Mouse (Mus musculus) limb, embryonic 13.5 days (tissue): ENCODE measurements at regions not wholly inside any gene's neighbourhood (a gene's known extent, or its start where the extent isn't known, plus 50 kb on each side); places are given as distances from the start of the nearest gene placed in this dataset.
A peak's percentile ranks its signal among the peaks of the same experiment; 100 is the strongest.

Experiments used
- ATAC-seq: fragments of 200-750 bp; cut with Nextera tagmentation; 2 replicates; pipeline ENCODE4 v1.8.0; 2017; ENCODE audit warnings: low read depth, moderate number of reproducible peaks, moderate TSS enrichment; ENCODE audit not compliant: low FRiP score
- H3K27ac ChIP-seq: fragments of 300-500 bp; sonication (generic); 2 replicates; pipeline ENCODE4 v1.5.1; 2015; ENCODE audit warnings: inconsistent platforms, mild to moderate bottlenecking, moderate library complexity
- H3K27me3 ChIP-seq: fragments of 300-500 bp; sonication (generic); 2 replicates; pipeline ENCODE4 v1.6.1; 2015; ENCODE audit warnings: mild to moderate bottlenecking, inconsistent platforms
- H3K36me3 ChIP-seq: fragments of 300-500 bp; sonication (generic); 2 replicates; pipeline ENCODE4 v1.6.1; 2015; ENCODE audit warnings: inconsistent platforms, mild to moderate bottlenecking, moderate library complexity
- H3K4me1 ChIP-seq: fragments of 300-500 bp; sonication (generic); 2 replicates; pipeline ENCODE4 v1.6.1; 2015; ENCODE audit warnings: inconsistent platforms
- H3K4me2 ChIP-seq: fragments of 300-500 bp; sonication (generic); replicated peaks from 2 replicates; pipeline ENCODE4 v1.6.1; 2015; ENCODE audit warnings: inconsistent platforms, mild to moderate bottlenecking, moderate library complexity
- H3K4me3 ChIP-seq: fragments of 300-500 bp; sonication (generic); 2 replicates; pipeline ENCODE4 v1.5.1; 2015; ENCODE audit warnings: moderate library complexity, mild to moderate bottlenecking, inconsistent platforms
- H3K9ac ChIP-seq: fragments of 300-500 bp; sonication (generic); 2 replicates; pipeline ENCODE4 v1.6.1; 2015; ENCODE audit warnings: mild to moderate bottlenecking, inconsistent platforms
- H3K9me3 ChIP-seq: fragments of 300-500 bp; sonication (generic); 2 replicates; pipeline ENCODE4 v1.6.1; 2016; ENCODE audit warnings: inconsistent platforms
- WGBS: fragments of 180-500 bp; shearing (Covaris S2); methylation state at CpG from one replicate; pipeline ENCODE4 v1.1.7; 2015; 5-methylcytosine and 5-hydroxymethylcytosine counted together

DNA sequence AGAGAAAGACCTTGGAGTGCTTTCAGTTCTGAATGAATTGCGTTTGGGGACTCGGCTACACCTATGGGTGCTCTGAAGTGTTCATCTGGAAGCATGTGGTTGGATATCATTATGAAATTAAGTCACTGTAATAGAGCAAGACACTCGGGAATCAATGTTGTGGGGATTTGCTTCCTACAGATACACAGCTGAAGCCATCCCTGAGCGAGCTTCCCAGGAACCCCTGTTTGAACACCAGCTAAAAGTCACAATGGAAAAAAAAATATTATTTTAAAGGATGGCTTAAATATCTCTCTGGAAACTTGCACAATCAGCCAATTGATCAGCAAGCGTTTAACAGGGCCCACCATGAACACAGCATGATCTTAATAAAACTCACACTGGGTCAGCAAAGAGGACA is 293.0 kb upstream of the Ppargc1a start:
- Histone ChIP-seq H3K9ac (no peak overlapping the region), H3K27me3 (no peaks in the 10 kb centered on the region), H3K4me2 (no peak overlapping the region), H3K36me3 (no peaks in the 10 kb centered on the region), H3K4me1 (no peaks in the 10 kb centered on the region), H3K9me3 (no peaks in the 10 kb centered on the region), H3K27ac (no peak overlapping the region), H3K4me3 (no peak overlapping the region)
- ATAC-seq: no peak
- WGBS: 81% methylated on average over 5 of the region's 5 CpGs

DNA sequence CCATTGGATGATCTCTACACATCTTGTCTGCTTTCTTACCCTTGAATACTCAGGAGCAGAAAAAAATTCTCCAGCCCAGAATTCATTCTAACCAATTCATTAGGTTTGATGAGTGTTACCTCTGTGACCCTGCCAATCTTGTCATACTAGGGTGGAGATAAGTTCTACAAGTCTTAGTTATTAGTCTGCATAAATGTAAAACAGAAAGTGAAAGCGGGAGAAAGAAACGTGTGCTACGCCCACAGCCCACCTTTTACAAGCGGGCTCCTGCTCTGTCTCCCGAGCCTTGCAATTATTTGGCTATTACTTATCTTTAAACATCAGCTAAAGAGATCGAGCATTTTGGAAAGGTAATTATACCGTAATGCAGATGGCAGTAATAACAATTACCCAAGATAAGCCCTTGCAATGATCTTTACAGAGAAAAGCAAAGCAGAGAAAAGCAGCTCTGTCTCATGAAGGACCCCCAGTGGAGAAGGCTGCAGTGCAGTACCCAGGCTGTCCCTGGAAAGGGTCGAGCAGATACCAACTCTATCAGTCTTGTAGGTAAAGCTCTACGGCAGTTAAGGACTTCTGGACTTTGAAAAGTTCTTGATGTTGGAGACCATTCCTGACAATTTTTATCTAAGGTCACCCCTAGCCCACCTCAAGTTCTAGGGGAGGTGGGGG is 286.1 kb upstream of the Ppargc1a start:
- no peaks in the 10 kb centered on the region for H3K27me3 ChIP-seq
- 40% methylated on average over 9 of the region's 9 CpGs for WGBS

DNA sequence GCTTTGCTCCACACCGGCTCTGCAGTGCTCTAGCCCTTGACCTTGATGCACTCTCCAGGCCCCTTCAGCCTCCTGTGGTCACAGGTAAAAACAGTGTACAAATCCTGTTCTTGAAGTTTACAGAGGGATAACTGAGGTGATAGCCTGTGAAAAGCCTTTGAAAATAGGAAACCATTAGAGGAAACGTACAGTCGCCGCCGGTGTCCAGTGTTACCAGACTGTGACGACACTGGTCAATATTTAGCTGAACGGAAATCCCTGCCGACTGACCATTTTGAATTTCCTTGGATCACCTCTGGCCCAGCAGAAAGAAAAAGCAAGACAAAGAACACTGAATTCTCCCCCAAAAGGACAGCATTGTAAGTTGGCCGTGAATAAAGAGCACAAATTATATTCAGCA is 282.6 kb upstream of the Ppargc1a start:
- Histone ChIP-seq H3K9ac (no peak overlapping the region), H3K27me3 (no peaks in the 10 kb centered on the region), H3K9me3 (no peaks in the 10 kb centered on the region), H3K4me2 (no peak overlapping the region), H3K4me3 (no peak overlapping the region), H3K36me3 (no peaks in the 10 kb centered on the region), H3K4me1 (no peaks in the 10 kb centered on the region), H3K27ac (no peak overlapping the region)
- ATAC-seq: no peak
- WGBS: 91% methylated on average over 9 of the region's 9 CpGs

More for the DNA sequence above, 286.1 kb upstream of the Ppargc1a start:
- Histone ChIP-seq H3K9me3 (no peaks in the 10 kb centered on the region), H3K4me2 (peak overlapping the region; percentile 50), H3K4me1 (no peaks in the 10 kb centered on the region), H3K9ac (no peak overlapping the region), H3K4me3 (peak overlapping the region; percentile 28), H3K27ac (no peak overlapping the region), H3K36me3 (no peaks in the 10 kb centered on the region)
- no peak for ATAC-seq

- Histone ChIP-seq H3K36me3 (no peaks in the 10 kb centered on the region), H3K27ac (no peak overlapping the region), H3K4me3 (no peak overlapping the region), H3K9ac (no peak overlapping the region), H3K4me2 (no peak overlapping the region), H3K9me3 (no peaks in the 10 kb centered on the region), H3K4me1 (no peaks in the 10 kb centered on the region), H3K27me3 (no peaks in the 10 kb centered on the region)
- no peak for ATAC-seq
- 79% methylated on average over 5 of the region's 5 CpGs for WGBS
Observed at GRCm38 (mm10) chr5:51849236-51849635, 281.7 kb upstream of the Ppargc1a start.

DNA sequence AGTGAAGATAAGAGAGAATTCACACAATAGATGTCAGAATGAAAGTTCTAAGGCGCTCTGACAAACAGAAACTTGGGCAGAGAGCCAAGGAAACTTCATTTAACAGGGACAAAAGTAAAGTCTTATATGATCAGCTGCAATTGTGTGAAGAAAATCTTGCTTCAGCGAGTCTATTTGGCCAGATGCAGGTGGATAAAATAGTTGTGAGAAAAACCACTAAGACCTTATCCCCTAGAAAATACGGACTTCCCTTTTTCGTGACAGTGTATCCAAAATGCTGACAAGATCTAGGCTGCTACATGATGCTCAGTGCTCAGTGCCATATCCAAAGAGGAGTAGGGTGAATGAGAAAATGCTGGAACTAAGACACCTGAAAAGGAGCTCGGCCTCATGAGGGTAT is 274.7 kb upstream of the Ppargc1a start:
- Histone ChIP-seq H3K9ac (no peak overlapping the region), H3K4me1 (no peaks in the 10 kb centered on the region), H3K4me2 (no peak overlapping the region), H3K36me3 (no peaks in the 10 kb centered on the region), H3K4me3 (no peak overlapping the region), H3K27ac (no peak overlapping the region), H3K9me3 (no peaks in the 10 kb centered on the region), H3K27me3 (no peaks in the 10 kb centered on the region)
- ATAC-seq: no peak
- WGBS: 88% methylated on average over 5 of the region's 5 CpGs

- Histone ChIP-seq H3K9me3 (no peaks in the 10 kb centered on the region), H3K9ac (no peak overlapping the region), H3K36me3 (no peaks in the 10 kb centered on the region), H3K4me1 (no peaks in the 10 kb centered on the region), H3K4me3 (no peak overlapping the region), H3K27ac (no peak overlapping the region), H3K4me2 (no peak overlapping the region), H3K27me3 (no peaks in the 10 kb centered on the region)
- no peak for ATAC-seq
- 80% methylated on average over 2 of the region's 2 CpGs for WGBS
Observed at GRCm38 (mm10) chr5:51841763-51842162, 274.2 kb upstream of the Ppargc1a start.

DNA sequence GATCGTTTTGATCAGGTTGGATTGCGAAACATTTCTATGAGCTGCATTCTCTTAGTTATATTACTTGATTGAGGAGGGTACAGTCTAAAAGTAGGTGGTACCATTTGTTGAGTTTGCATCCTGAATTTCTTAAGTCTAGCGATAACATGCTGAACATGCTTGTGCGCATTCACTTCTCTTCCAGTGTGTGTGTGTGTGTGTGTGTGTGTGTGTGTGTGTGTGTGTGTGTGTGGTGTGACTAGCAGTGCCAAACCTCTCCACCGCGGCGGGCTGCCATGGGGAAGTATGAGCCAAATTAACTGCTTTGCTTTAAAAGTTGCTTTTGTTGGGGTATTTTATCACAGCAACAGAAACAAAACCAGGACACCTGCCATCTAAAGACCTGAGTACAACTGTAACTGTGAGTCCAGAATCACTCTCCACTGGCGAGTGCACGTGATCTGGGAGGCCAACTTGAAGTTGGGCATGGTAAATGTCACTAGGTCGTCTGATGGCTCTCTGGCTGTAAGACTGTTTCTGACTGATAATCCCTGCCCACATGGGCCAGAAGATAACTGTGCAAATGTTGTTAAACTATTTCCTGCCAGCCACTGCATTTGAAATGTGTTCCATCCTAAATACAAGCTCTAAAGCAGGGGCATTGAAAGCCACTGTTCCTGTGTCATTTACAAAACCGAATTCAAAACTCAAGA is 273.3 kb upstream of the Ppargc1a start:
- Histone ChIP-seq H3K36me3 (no peaks in the 10 kb centered on the region), H3K27ac (no peak overlapping the region), H3K4me3 (no peak overlapping the region), H3K4me1 (no peaks in the 10 kb centered on the region), H3K4me2 (no peak overlapping the region), H3K9me3 (no peaks in the 10 kb centered on the region), H3K27me3 (no peaks in the 10 kb centered on the region), H3K9ac (no peak overlapping the region)
- no peak for ATAC-seq
- WGBS: 89% methylated on average over 11 of the region's 11 CpGs

DNA sequence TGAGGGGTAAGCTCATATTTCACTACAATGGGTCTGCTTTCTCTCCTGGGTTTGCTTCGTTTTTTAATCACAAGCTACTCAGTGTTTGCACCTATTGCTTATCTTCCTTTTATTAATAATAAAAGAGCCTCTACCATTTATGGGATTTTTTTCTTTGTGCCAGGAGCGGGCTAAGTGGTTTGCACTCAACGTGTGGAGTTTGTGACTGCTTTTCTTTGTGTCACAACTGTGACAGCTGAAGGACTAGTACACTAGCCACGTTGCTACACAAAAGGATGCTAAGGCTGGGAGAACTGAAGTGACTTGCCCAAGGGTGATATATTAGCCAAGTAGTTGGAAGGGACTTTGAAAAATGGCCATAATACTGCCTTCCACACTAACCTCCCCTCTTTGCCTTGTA is 271.8 kb upstream of the Ppargc1a start:
- Histone ChIP-seq H3K27ac (no peak overlapping the region), H3K9ac (no peak overlapping the region), H3K36me3 (no peaks in the 10 kb centered on the region), H3K4me1 (no peaks in the 10 kb centered on the region), H3K4me3 (no peak overlapping the region), H3K4me2 (no peak overlapping the region), H3K27me3 (no peaks in the 10 kb centered on the region), H3K9me3 (no peaks in the 10 kb centered on the region)
- ATAC-seq: no peak
- 35% methylated on average over 4 of the region's 4 CpGs for WGBS

DNA sequence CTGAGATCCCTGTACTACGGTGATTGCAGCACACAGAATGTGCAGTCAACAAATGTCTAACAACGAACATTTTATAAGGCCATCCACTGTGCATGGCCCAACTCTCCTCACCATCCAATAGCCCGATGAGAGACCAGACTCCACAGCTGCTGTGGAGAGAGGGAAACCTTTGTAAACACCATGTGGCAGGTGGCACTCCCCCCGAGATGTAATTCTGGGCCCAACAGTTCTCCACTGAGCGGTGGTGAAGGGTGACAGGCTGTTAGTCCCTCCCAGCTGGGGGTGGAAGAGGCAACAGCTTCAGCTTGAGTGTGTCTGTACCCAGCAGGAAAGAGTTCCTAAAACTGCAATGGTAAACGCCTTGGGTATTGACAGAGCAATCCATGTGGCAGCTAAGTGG is 263.0 kb upstream of the Ppargc1a start:
- WGBS: 42% methylated on average over 6 of the region's 6 CpGs
- Histone ChIP-seq H3K4me3 (no peak overlapping the region), H3K9me3 (no peaks in the 10 kb centered on the region), H3K27ac (no peak overlapping the region), H3K27me3 (no peaks in the 10 kb centered on the region), H3K36me3 (no peaks in the 10 kb centered on the region), H3K4me2 (no peak overlapping the region), H3K4me1 (no peaks in the 10 kb centered on the region), H3K9ac (no peak overlapping the region)
- ATAC-seq: no peak

- no peak overlapping the region for H3K27ac ChIP-seq
- no peak overlapping the region for H3K4me2 ChIP-seq
- 62% methylated on average over 2 of the region's 2 CpGs for WGBS
- no peak overlapping the region for H3K4me3 ChIP-seq
- no peaks in the 10 kb centered on the region for H3K27me3 ChIP-seq
- H3K4me1 ChIP-seq: no peaks in the 10 kb centered on the region
- H3K9me3 ChIP-seq: no peaks in the 10 kb centered on the region
- ATAC-seq: no peak
- H3K9ac ChIP-seq: no peak overlapping the region
- no peaks in the 10 kb centered on the region for H3K36me3 ChIP-seq
Observed at GRCm38 (mm10) chr5:51830015-51830414, 262.5 kb upstream of the Ppargc1a start.

DNA sequence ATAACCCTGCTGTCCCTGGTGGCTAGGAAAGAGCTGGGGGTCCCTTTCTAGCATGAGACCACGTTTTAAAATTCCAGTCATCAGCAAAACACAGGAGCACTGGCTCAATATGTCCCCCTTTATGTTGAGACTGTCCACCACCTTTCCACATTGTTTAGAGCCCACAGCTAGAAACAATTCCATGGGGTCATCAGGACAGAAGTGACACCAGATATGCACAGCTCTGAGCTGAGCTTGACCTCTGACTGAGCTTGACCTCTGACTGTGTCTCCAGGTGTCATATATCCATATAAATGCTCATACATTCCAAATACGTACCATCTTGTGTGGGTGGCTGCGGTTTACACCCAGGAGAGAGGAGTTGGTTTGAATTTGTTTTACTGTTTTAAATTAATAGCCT is 262.1 kb upstream of the Ppargc1a start:
- H3K4me2 ChIP-seq: no peak overlapping the region
- no peak overlapping the region for H3K9ac ChIP-seq
- no peak for ATAC-seq
- H3K4me1 ChIP-seq: no peaks in the 10 kb centered on the region
- H3K27ac ChIP-seq: no peak overlapping the region
- WGBS: 62% methylated on average over 3 of the region's 3 CpGs
- H3K36me3 ChIP-seq: no peaks in the 10 kb centered on the region
- H3K4me3 ChIP-seq: no peak overlapping the region
- no peaks in the 10 kb centered on the region for H3K27me3 ChIP-seq
- H3K9me3 ChIP-seq: no peaks in the 10 kb centered on the region

GRCm38 (mm10) chr5:51829020-51829419 is 261.5 kb upstream of the Ppargc1a start:
- Histone ChIP-seq H3K4me3 (no peak overlapping the region), H3K27ac (no peak overlapping the region), H3K27me3 (no peaks in the 10 kb centered on the region), H3K4me1 (no peaks in the 10 kb centered on the region), H3K9ac (no peak overlapping the region), H3K36me3 (no peaks in the 10 kb centered on the region), H3K9me3 (no peaks in the 10 kb centered on the region), H3K4me2 (no peak overlapping the region)
- WGBS: 34% methylated on average over 5 of the region's 5 CpGs
- ATAC-seq: no peak

GRCm38 (mm10) chr5:51826269-51826668 is 258.7 kb upstream of the Ppargc1a start:
- no peak for ATAC-seq
- Histone ChIP-seq H3K4me1 (no peaks in the 10 kb centered on the region), H3K36me3 (no peaks in the 10 kb centered on the region), H3K9me3 (no peaks in the 10 kb centered on the region), H3K4me2 (no peak overlapping the region), H3K4me3 (no peak overlapping the region), H3K27me3 (no peaks in the 10 kb centered on the region), H3K27ac (no peak overlapping the region), H3K9ac (no peak overlapping the region)
- WGBS: 76% methylated on average over 1 of the region's 1 CpGs
